Mouse (Mus musculus) thymus, adult 2 months (tissue): ENCODE results near the gene Slc6a9. TPM values are rescaled to one million over a fixed set of nuclear protein-coding genes. Genes with fewer than 3 reads are reported as not detected.

Source experiments
- DNase-seq: peaks from one replicate; pipeline ENCODE4 v3.0.0; 2021
- H3K27ac ChIP-seq: fragments of 200-500 bp; 2 replicates; pipeline ENCODE4 v1.5.1; 2012; ENCODE audit warnings: low read length, control low read depth; ENCODE audit not compliant: control insufficient read depth, insufficient read depth
- H3K27me3 ChIP-seq: fragments of 200-500 bp; 2 replicates; pipeline ENCODE4 v1.6.1; 2012; ENCODE audit warnings: mild to moderate bottlenecking, low read length, moderate library complexity, mixed read lengths; ENCODE audit not compliant: control insufficient read depth, insufficient read depth
- H3K36me3 ChIP-seq: fragments of 200-500 bp; 2 replicates; pipeline ENCODE4 v1.6.1; 2012; ENCODE audit warnings: mild to moderate bottlenecking, low read length, moderate library complexity; ENCODE audit not compliant: control insufficient read depth, insufficient read depth
- H3K4me1 ChIP-seq: fragments of 200-500 bp; replicated peaks from 2 replicates; pipeline ENCODE4 v1.6.1; 2012; ENCODE audit warnings: low read length; ENCODE audit not compliant: control insufficient read depth, insufficient read depth
- H3K4me3 ChIP-seq: fragments of 200-500 bp; 2 replicates; pipeline ENCODE4 v1.5.1; 2012; ENCODE audit warnings: mild to moderate bottlenecking, low read length, control low read depth, moderate library complexity; ENCODE audit not compliant: control insufficient read depth, insufficient read depth
- CTCF ChIP-seq: fragments of 200-500 bp; IDR thresholded peaks from 2 replicates; pipeline ENCODE4 v1.5.1; 2012; ENCODE audit warnings: mild to moderate bottlenecking, control low read depth, low read length, moderate library complexity, borderline replicate concordance; ENCODE audit not compliant: control insufficient read depth, poor library complexity, insufficient read depth; ENCODE audit errors: extremely low read depth
- POLR2A ChIP-seq: fragments of 200-500 bp; IDR thresholded peaks from 2 replicates; pipeline ENCODE4 v1.6.1; 2012; ENCODE audit warnings: mild to moderate bottlenecking, low read length, control low read depth, moderate library complexity; ENCODE audit not compliant: control insufficient read depth, poor library complexity, insufficient read depth; ENCODE audit errors: extremely low read depth
- WGBS: fragments of 180-500 bp; shearing (Covaris S2); methylation state at CpG from one replicate; pipeline ENCODE4 v1.1.7; 2018; 5-methylcytosine and 5-hydroxymethylcytosine counted together
- polyA plus RNA-seq: library from polyadenylated mRNA; depleted of rRNA; stranded (reverse); fragments of >200 nt; gene quantifications from 2 replicates; pipeline ENCODE4 v1.2.3, GENCODE M21; 2012

Slc6a9 gene
- polyA plus RNA-seq, 1 experiment = 8.2 TPM

DNA sequence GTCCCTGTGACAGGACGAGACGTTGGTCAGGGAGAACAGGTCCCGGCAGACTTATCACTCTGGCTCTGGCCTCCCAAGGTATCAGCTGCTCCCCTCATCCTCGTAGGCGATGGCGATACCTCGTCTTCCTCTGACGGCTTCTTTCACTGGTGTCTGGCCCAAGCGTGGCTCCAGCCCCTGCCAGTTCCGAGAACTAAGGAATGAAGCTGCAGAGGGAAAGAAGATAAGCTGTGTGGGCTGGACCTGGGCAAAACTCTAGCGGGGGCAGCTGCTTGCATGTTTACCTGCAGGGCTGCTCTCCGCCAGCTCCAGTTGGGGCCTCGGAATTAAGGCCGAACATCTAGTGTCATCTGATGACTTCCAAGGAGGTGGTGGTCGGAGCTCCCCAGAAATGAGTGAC, 55.2 kb downstream of the Slc6a9 start:
- DNase-seq = no peak
- TF ChIP-seq CTCF = no peak
- TF ChIP-seq POLR2A = no peak
- no peak overlapping the region for H3K4me3 ChIP-seq
- no peak overlapping the region for H3K27ac ChIP-seq
- no peaks in the 10 kb centered on the region; the same call in 1 of the 2 replicates for H3K36me3 ChIP-seq
- peaks cover 20% of the 10 kb centered on the region for H3K4me1 ChIP-seq
- no peaks in the 10 kb centered on the region for H3K27me3 ChIP-seq
- WGBS = 98% methylated on average over 15 of the region's 15 CpGs

- TF ChIP-seq CTCF (no peak), POLR2A (no peak)
- Histone ChIP-seq H3K4me3 (no peak overlapping the region), H3K27ac (no peak overlapping the region), H3K27me3 (no peaks in the 10 kb centered on the region), H3K4me1 (peaks cover 20% of the 10 kb centered on the region), H3K36me3 (no peaks in the 10 kb centered on the region)
- 97% methylated on average over 14 of the region's 14 CpGs for WGBS
- DNase-seq = no peak
Measured at GRCm38 (mm10) chr4:117890031-117890430, 55.7 kb downstream of the Slc6a9 start.

DNA sequence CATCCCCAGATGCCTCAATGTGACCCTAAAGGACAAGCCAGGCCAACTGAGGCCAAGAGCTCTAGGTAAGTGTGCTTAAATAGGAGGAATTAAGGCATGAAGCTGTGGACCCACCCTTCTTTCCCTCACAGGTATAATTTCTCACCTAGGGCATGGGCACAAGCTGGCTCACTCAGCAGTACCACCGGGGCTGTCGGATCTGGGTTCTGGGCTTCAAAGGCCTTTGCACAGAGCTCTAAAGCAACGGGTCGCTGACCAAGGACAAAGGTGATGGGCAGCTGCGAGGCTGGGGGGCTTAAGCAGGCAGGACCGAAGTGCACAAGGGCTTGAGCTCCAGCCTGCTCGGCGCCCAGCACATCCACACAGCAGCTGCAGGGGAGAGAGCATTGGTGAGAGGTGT, 56.4 kb downstream of the Slc6a9 start:
- no peaks in the 10 kb centered on the region for H3K27me3 ChIP-seq
- 94% methylated on average over 8 of the region's 8 CpGs for WGBS
- H3K36me3 ChIP-seq = no peaks in the 10 kb centered on the region
- DNase-seq = no peak
- H3K27ac ChIP-seq = no peak overlapping the region
- 0 out of 2 replicates have a peak overlapping the region, but pooled peaks have one; percentile 85 for H3K4me3 ChIP-seq
- no peak for TF ChIP-seq CTCF
- H3K4me1 ChIP-seq = peaks cover 20% of the 10 kb centered on the region

DNA sequence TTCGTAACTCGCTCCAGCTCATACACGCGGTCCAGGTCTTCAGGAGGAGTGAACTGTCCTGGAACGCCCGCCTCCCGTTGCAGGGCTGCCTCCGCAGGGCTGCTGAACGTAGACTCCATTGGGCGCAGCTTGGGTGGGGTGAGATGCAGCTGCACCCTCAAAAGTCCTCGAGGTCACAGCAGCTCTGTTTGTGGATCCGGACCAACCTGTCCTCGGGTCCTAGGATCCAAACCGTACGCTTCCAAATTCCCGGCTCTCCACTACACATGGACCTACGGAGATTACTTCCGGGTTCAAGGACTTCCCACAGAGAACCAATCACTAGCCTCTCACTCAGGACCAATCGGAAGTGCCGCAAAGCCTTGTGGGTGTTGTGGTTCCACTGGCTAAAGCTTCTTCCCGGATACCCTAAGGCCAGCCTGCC, 57.4 kb downstream of the Slc6a9 start, which contains the start of gene Dph2:
Gene Dph2 (minus strand): TSS at position 295 of the 424 bp plus-strand sequence.
- TF ChIP-seq CTCF = no peak
- TF ChIP-seq POLR2A = 0 out of 2 replicates have a peak, but pooled peaks have one; percentile 17
- Histone ChIP-seq H3K4me1 (peaks cover 14% of the 10 kb centered on the region), H3K27me3 (no peaks in the 10 kb centered on the region), H3K4me3 (peak within 1 kb of the TSS; percentile 85), H3K27ac (no peak within 1 kb of the TSS), H3K36me3 (no peaks in the 10 kb centered on the region)
- under 1% methylated on average over 21 of the region's 21 CpGs for WGBS
- DNase-seq = peak; percentile 87

DNA sequence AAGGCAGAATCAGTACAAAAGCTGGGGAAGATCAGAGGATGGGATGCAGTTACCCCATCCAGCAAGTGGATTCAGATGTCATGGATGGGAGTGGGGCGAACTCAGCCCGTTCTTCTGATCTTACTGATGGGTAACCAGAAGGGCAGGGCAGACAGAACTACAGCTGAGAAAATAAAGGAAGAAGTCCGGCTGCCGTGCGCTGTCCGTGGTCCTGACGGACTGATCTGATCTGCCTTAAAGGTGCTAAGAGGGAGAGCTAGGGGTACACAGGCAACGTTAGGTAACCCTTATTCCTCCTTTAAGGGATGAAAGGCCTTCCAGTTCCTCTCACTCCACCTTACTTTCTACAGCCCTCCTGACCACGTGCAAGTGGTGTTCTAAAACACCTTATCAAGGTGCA, 59.1 kb downstream of the Slc6a9 start:
- DNase-seq = peak; percentile 61
- Histone ChIP-seq H3K36me3 (no peaks in the 10 kb centered on the region), H3K4me3 (no peak overlapping the region), H3K4me1 (peaks cover 11% of the 10 kb centered on the region), H3K27me3 (no peaks in the 10 kb centered on the region), H3K27ac (no peak overlapping the region)
- no peak for TF ChIP-seq CTCF
- no peak for TF ChIP-seq POLR2A
- 23% methylated on average over 9 of the region's 9 CpGs for WGBS

- Histone ChIP-seq H3K27me3 (no peaks in the 10 kb centered on the region), H3K4me1 (peaks cover 11% of the 10 kb centered on the region), H3K27ac (no peak overlapping the region), H3K4me3 (no peak overlapping the region), H3K36me3 (no peaks in the 10 kb centered on the region; the same call in 1 of the 2 replicates)
- WGBS = 96% methylated on average over 8 of the region's 8 CpGs
- no peak for DNase-seq
- TF ChIP-seq POLR2A (no peak), CTCF (no peak)
Measured at GRCm38 (mm10) chr4:117894601-117895000, 60.3 kb downstream of the Slc6a9 start.

DNA sequence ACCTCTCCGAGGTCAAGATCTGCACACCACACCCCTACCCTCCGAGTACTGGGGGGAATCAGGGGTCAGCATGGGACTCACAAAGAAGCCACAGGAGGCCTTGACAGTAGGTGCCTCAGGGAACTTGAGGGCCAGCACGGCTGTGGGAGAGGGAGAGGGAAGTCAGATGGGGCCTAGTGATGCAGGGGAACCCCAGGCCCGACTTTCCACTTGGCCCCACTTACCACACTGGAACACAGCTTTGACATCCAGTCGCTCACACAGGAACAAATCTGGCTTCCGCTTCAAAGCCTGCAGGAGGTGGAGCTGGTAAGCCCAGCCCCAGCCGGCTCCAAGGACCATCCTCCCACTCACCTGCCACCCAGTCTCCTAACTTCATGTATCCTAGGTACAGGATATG, 61.0 kb downstream of the Slc6a9 start:
- Histone ChIP-seq H3K27me3 (no peaks in the 10 kb centered on the region), H3K4me3 (no peak overlapping the region), H3K4me1 (peaks cover 11% of the 10 kb centered on the region), H3K27ac (no peak overlapping the region), H3K36me3 (peaks cover 4% of the 10 kb centered on the region; the same call in 1 of the 2 replicates)
- DNase-seq = no peak
- WGBS = 93% methylated on average over 7 of the region's 7 CpGs
- TF ChIP-seq POLR2A (no peak), CTCF (no peak)
